Mouse (Mus musculus) kidney, postnatal 0 days (tissue): ENCODE results near the gene Fam117a. TPM values are rescaled to one million over a fixed set of nuclear protein-coding genes. Genes with fewer than 3 reads are reported as not detected.

Experiments
- ATAC-seq: fragments of 200-750 bp; cut with Nextera tagmentation; replicated peaks from 2 replicates; pipeline ENCODE4 v1.8.0; 2017; ENCODE audit warnings: low read depth, moderate number of reproducible peaks, moderate TSS enrichment, moderate library complexity; ENCODE audit not compliant: low FRiP score
- DNase-seq: peaks from one replicate; pipeline ENCODE4 v3.0.0-alpha.2; 2016; ENCODE audit warnings: low spot score
- H3K27ac ChIP-seq: fragments of 300-500 bp; sonication (generic); 2 replicates; pipeline ENCODE4 v1.5.1; 2014; ENCODE audit warnings: mild to moderate bottlenecking
- H3K27me3 ChIP-seq: fragments of 300-500 bp; sonication (generic); 2 replicates; pipeline ENCODE4 v1.6.1; 2014; ENCODE audit warnings: low read length, mixed read lengths; ENCODE audit not compliant: insufficient read depth
- H3K36me3 ChIP-seq: fragments of 300-500 bp; sonication (generic); 2 replicates; pipeline ENCODE4 v1.6.1; 2014; ENCODE audit warnings: low read length, mixed read lengths; ENCODE audit not compliant: insufficient read depth
- H3K4me1 ChIP-seq: fragments of 300-500 bp; sonication (generic); replicated peaks from 2 replicates; pipeline ENCODE4 v1.6.1; 2014; ENCODE audit warnings: antibody characterized with exemption, low read length, mixed read lengths; ENCODE audit not compliant: insufficient read depth
- H3K4me2 ChIP-seq: fragments of 300-500 bp; sonication (generic); 2 replicates; pipeline ENCODE4 v1.6.1; 2014; ENCODE audit warnings: mild to moderate bottlenecking, low read length, moderate library complexity, mixed read lengths
- H3K4me3 ChIP-seq: fragments of 300-500 bp; sonication (generic); replicated peaks from 2 replicates; pipeline ENCODE4 v1.5.1; 2014; ENCODE audit warnings: low read depth, low read length
- H3K9ac ChIP-seq: fragments of 300-500 bp; sonication (generic); 2 replicates; pipeline ENCODE4 v1.6.1; 2014; ENCODE audit warnings: low read depth, low read length
- H3K9me3 ChIP-seq: fragments of 300-500 bp; sonication (generic); replicated peaks from 2 replicates; pipeline ENCODE4 v1.6.1; 2016; ENCODE audit warnings: low read length, inconsistent platforms, mixed read lengths
- CTCF ChIP-seq: IDR thresholded peaks from 2 replicates; pipeline ENCODE4 v1.5.1; 2016; ENCODE audit warnings: antibody characterized with exemption, low read depth, mild to moderate bottlenecking, moderate library complexity
- WGBS: fragments of 180-500 bp; shearing (Covaris S2); extraction: QIAGEN DNeasy Blood & Tissue Kit; methylation state at CpG from one replicate; pipeline ENCODE4 v1.1.7; 2014; 5-methylcytosine and 5-hydroxymethylcytosine counted together
- polyA plus RNA-seq: library from polyadenylated mRNA; unstranded; fragments of >200 nt; fragmentation: Nextera tagmentation; extraction: Ambion mirVana; gene quantifications from 2 replicates; pipeline ENCODE4 v1.2.1, GENCODE M21; 2015

Fam117a gene
- polyA plus RNA-seq, 1 experiment from 2014 or later, result 10.0 TPM

GRCm38 (mm10) chr11:95328629-95329028 is 8.2 kb upstream of the Fam117a start:
- H3K4me3 ChIP-seq, result no peak overlapping the region
- no peak for ATAC-seq
- H3K36me3 ChIP-seq, result no peaks in the 10 kb centered on the region
- no peaks in the 10 kb centered on the region for H3K27me3 ChIP-seq
- no peak for TF ChIP-seq CTCF
- no peak overlapping the region for H3K9ac ChIP-seq
- H3K4me2 ChIP-seq, result no peak overlapping the region
- no peaks in the 10 kb centered on the region for H3K9me3 ChIP-seq
- H3K27ac ChIP-seq, result no peak overlapping the region
- no peak for DNase-seq
- 66% methylated on average over 5 of the region's 5 CpGs for WGBS
- H3K4me1 ChIP-seq, result no peaks in the 10 kb centered on the region

- Histone ChIP-seq H3K4me3 (no peak overlapping the region), H3K4me1 (no peaks in the 10 kb centered on the region), H3K9ac (no peak overlapping the region), H3K36me3 (no peaks in the 10 kb centered on the region), H3K9me3 (no peaks in the 10 kb centered on the region), H3K27ac (no peak overlapping the region), H3K27me3 (no peaks in the 10 kb centered on the region), H3K4me2 (no peak overlapping the region)
- no peak for TF ChIP-seq CTCF
- DNase-seq (no peak), ATAC-seq (no peak)
- 53% methylated on average over 1 of the region's 1 CpGs for WGBS
Observed at GRCm38 (mm10) chr11:95330662-95331061, 6.2 kb upstream of the Fam117a start.

- no peak overlapping the region for H3K27ac ChIP-seq
- no peak for TF ChIP-seq CTCF
- 43% methylated on average over 4 of the region's 4 CpGs for WGBS
- ATAC-seq (no peak), DNase-seq (no peak)
- no peaks in the 10 kb centered on the region for H3K9me3 ChIP-seq
- H3K4me2 ChIP-seq, result no peak overlapping the region
- H3K4me1 ChIP-seq, result peaks cover under 1% of the 10 kb centered on the region
- H3K4me3 ChIP-seq, result no peak overlapping the region
- H3K36me3 ChIP-seq, result no peaks in the 10 kb centered on the region
- no peaks in the 10 kb centered on the region for H3K27me3 ChIP-seq
- H3K9ac ChIP-seq, result no peak overlapping the region
Observed at GRCm38 (mm10) chr11:95333209-95333608, 3.6 kb upstream of the Fam117a start.

GRCm38 (mm10) chr11:95333805-95334204 is 3.0 kb upstream of the Fam117a start:
- no peaks in the 10 kb centered on the region for H3K27me3 ChIP-seq
- ATAC-seq, result no peak
- 88% methylated on average over 9 of the region's 9 CpGs for WGBS
- H3K4me1 ChIP-seq, result peaks cover 6% of the 10 kb centered on the region
- H3K9ac ChIP-seq, result no peak overlapping the region
- no peak overlapping the region for H3K4me3 ChIP-seq
- no peak overlapping the region for H3K4me2 ChIP-seq
- H3K9me3 ChIP-seq, result no peaks in the 10 kb centered on the region
- H3K27ac ChIP-seq, result no peak overlapping the region
- no peak for TF ChIP-seq CTCF
- no peak for DNase-seq
- no peaks in the 10 kb centered on the region for H3K36me3 ChIP-seq

- Histone ChIP-seq H3K4me3 (no peak overlapping the region), H3K36me3 (no peaks in the 10 kb centered on the region), H3K9me3 (no peaks in the 10 kb centered on the region), H3K4me2 (no peak overlapping the region), H3K27me3 (no peaks in the 10 kb centered on the region), H3K4me1 (peaks cover 7% of the 10 kb centered on the region), H3K27ac (no peak overlapping the region), H3K9ac (no peak overlapping the region)
- DNase-seq (no peak), ATAC-seq (no peak)
- no peak for TF ChIP-seq CTCF
- 62% methylated on average over 5 of the region's 5 CpGs for WGBS
Observed at GRCm38 (mm10) chr11:95334448-95335060, 2.3 kb upstream of the Fam117a start.

- peaks cover 7% of the 10 kb centered on the region for H3K4me1 ChIP-seq
- peak overlapping the region; percentile 70 for H3K4me2 ChIP-seq
- H3K27me3 ChIP-seq, result no peaks in the 10 kb centered on the region
- no peak for TF ChIP-seq CTCF
- H3K9ac ChIP-seq, result peak overlapping the region; percentile 66
- under 1% methylated on average over 45 of the region's 50 CpGs for WGBS
- peak; percentile 64 for ATAC-seq
- no peaks in the 10 kb centered on the region for H3K9me3 ChIP-seq
- DNase-seq, result peak; percentile 77
- H3K36me3 ChIP-seq, result no peaks in the 10 kb centered on the region
- peak overlapping the region; percentile 55 for H3K27ac ChIP-seq
- H3K4me3 ChIP-seq, result peak overlapping the region; percentile 80
Observed at GRCm38 (mm10) chr11:95337129-95337813, 453 bp downstream of the Fam117a start.
